Mouse (Mus musculus): ENCODE measurements around the gene Igf1r. TPM values are rescaled to one million over a fixed set of nuclear protein-coding genes. Genes with fewer than 3 reads are reported as not detected.

The Igf1r gene
- polyA plus RNA-seq, 1 experiment = 22.7 TPM

- no peak for TF ChIP-seq CTCF (IDR thresholded peaks at IDR 0.05; ENCODE audit: extremely low read depth, insufficient read depth, low read length)
- TF ChIP-seq POLR2A (IDR thresholded peaks at IDR 0.05; ENCODE audit: extremely low read depth, insufficient read depth, low read length) = no peak
- H3K4me1 ChIP-seq (ENCODE audit: control insufficient read depth, insufficient read depth, low read length) = peaks cover 2% of the 10 kb centered on the region; the same call in 1 of the 2 replicates
- peak overlapping the region; percentile 38; the same call in 1 of the 2 replicates for H3K27ac ChIP-seq (ENCODE audit: insufficient read depth, low read length)
Measured at GRCm38 (mm10) chr7:68128271-68128674, 175.6 kb downstream of the Igf1r start.

GRCm38 (mm10) chr7:68129077-68129511 lies 176.5 kb downstream of the Igf1r start:
- TF ChIP-seq POLR2A (IDR thresholded peaks at IDR 0.05; ENCODE audit: extremely low read depth, insufficient read depth, low read length) (peak; percentile 72), CTCF (IDR thresholded peaks at IDR 0.05; ENCODE audit: extremely low read depth, insufficient read depth, low read length) (no peak)
- peaks cover 2% of the 10 kb centered on the region; the same call in 1 of the 2 replicates for H3K4me1 ChIP-seq (ENCODE audit: control insufficient read depth, insufficient read depth, low read length)
- H3K27ac ChIP-seq (ENCODE audit: insufficient read depth, low read length) = peak overlapping the region; percentile 41; the same call in 1 of the 2 replicates
- H3K4me3 ChIP-seq (ENCODE audit: insufficient read depth, low read length) = peak overlapping the region; percentile 46

More at GRCm38 (mm10) chr7:68128271-68128674, 175.6 kb downstream of the Igf1r start:
- peak overlapping the region; percentile 46; the same call in 1 of the 2 replicates for H3K4me3 ChIP-seq (ENCODE audit: insufficient read depth, low read length)

GRCm38 (mm10) chr7:68129546-68130253 lies 177.1 kb downstream of the Igf1r start:
- Histone ChIP-seq H3K4me1 (ENCODE audit: control insufficient read depth, insufficient read depth, low read length) (peaks cover 2% of the 10 kb centered on the region; the same call in 1 of the 2 replicates), H3K27ac (ENCODE audit: insufficient read depth, low read length) (peak overlapping the region; percentile 41; the same call in 1 of the 2 replicates), H3K4me3 (ENCODE audit: insufficient read depth, low read length) (peak overlapping the region; percentile 46)
- TF ChIP-seq POLR2A (IDR thresholded peaks at IDR 0.05; ENCODE audit: extremely low read depth, insufficient read depth, low read length) (no peak; the same call in 1 of the 2 replicates), CTCF (IDR thresholded peaks at IDR 0.05; ENCODE audit: extremely low read depth, insufficient read depth, low read length) (no peak)

GRCm38 (mm10) chr7:68130950-68131580 lies 178.4 kb downstream of the Igf1r start:
- H3K27ac ChIP-seq (ENCODE audit: insufficient read depth, low read length) = no peak overlapping the region
- H3K4me1 ChIP-seq (ENCODE audit: control insufficient read depth, insufficient read depth, low read length) = peaks cover 2% of the 10 kb centered on the region; the same call in 1 of the 2 replicates
- no peak overlapping the region for H3K4me3 ChIP-seq (ENCODE audit: insufficient read depth, low read length)
- TF ChIP-seq CTCF (IDR thresholded peaks at IDR 0.05; ENCODE audit: extremely low read depth, insufficient read depth, low read length) (no peak), POLR2A (IDR thresholded peaks at IDR 0.05; ENCODE audit: extremely low read depth, insufficient read depth, low read length) (no peak)

- no peak overlapping the region for H3K4me3 ChIP-seq (ENCODE audit: insufficient read depth, low read length)
- no peak for TF ChIP-seq POLR2A (IDR thresholded peaks at IDR 0.05; ENCODE audit: extremely low read depth, insufficient read depth, low read length)
- no peak for TF ChIP-seq CTCF (IDR thresholded peaks at IDR 0.05; ENCODE audit: extremely low read depth, insufficient read depth, low read length)
- H3K27ac ChIP-seq (ENCODE audit: insufficient read depth, low read length) = no peak overlapping the region
- H3K4me1 ChIP-seq (ENCODE audit: control insufficient read depth, insufficient read depth, low read length) = 0 out of 2 replicates have a peak, but pooled peaks cover 3% of the 10 kb centered on the region
Measured at GRCm38 (mm10) chr7:68133679-68134078, 181.1 kb downstream of the Igf1r start.

- no peak overlapping the region for H3K4me3 ChIP-seq (ENCODE audit: insufficient read depth, low read length)
- 0 out of 2 replicates have a peak, but pooled peaks cover 3% of the 10 kb centered on the region for H3K4me1 ChIP-seq (ENCODE audit: control insufficient read depth, insufficient read depth, low read length)
- no peak for TF ChIP-seq POLR2A (IDR thresholded peaks at IDR 0.05; ENCODE audit: extremely low read depth, insufficient read depth, low read length)
- TF ChIP-seq CTCF (IDR thresholded peaks at IDR 0.05; ENCODE audit: extremely low read depth, insufficient read depth, low read length) = no peak
- no peak overlapping the region for H3K27ac ChIP-seq (ENCODE audit: insufficient read depth, low read length)
Measured at GRCm38 (mm10) chr7:68134948-68135347, 182.3 kb downstream of the Igf1r start.

GRCm38 (mm10) chr7:68136056-68136455 lies 183.4 kb downstream of the Igf1r start:
- TF ChIP-seq POLR2A (IDR thresholded peaks at IDR 0.05; ENCODE audit: extremely low read depth, insufficient read depth, low read length) (no peak), CTCF (IDR thresholded peaks at IDR 0.05; ENCODE audit: extremely low read depth, insufficient read depth, low read length) (no peak)
- Histone ChIP-seq H3K4me3 (ENCODE audit: insufficient read depth, low read length) (no peak overlapping the region), H3K27ac (ENCODE audit: insufficient read depth, low read length) (no peak overlapping the region), H3K4me1 (ENCODE audit: control insufficient read depth, insufficient read depth, low read length) (0 out of 2 replicates have a peak, but pooled peaks cover 3% of the 10 kb centered on the region)

GRCm38 (mm10) chr7:68139384-68139783 lies 186.8 kb downstream of the Igf1r start:
- TF ChIP-seq POLR2A (IDR thresholded peaks at IDR 0.05; ENCODE audit: extremely low read depth, insufficient read depth, low read length) (no peak), CTCF (IDR thresholded peaks at IDR 0.05; ENCODE audit: extremely low read depth, insufficient read depth, low read length) (no peak)
- Histone ChIP-seq H3K4me3 (ENCODE audit: insufficient read depth, low read length) (no peak overlapping the region), H3K27ac (ENCODE audit: insufficient read depth, low read length) (no peak overlapping the region), H3K4me1 (ENCODE audit: control insufficient read depth, insufficient read depth, low read length) (peaks cover 3% of the 10 kb centered on the region; the same call in 1 of the 2 replicates)

GRCm38 (mm10) chr7:68140041-68140807 lies 187.6 kb downstream of the Igf1r start:
- H3K4me1 ChIP-seq (ENCODE audit: control insufficient read depth, insufficient read depth, low read length) = peaks cover 5% of the 10 kb centered on the region; the same call in 1 of the 2 replicates
- H3K27ac ChIP-seq (ENCODE audit: insufficient read depth, low read length) = no peak overlapping the region
- TF ChIP-seq CTCF (IDR thresholded peaks at IDR 0.05; ENCODE audit: extremely low read depth, insufficient read depth, low read length) (no peak), POLR2A (IDR thresholded peaks at IDR 0.05; ENCODE audit: extremely low read depth, insufficient read depth, low read length) (no peak)
- no peak overlapping the region for H3K4me3 ChIP-seq (ENCODE audit: insufficient read depth, low read length)

Data from cortical plate, adult 2 months (tissue).